Mouse (Mus musculus) midbrain, embryonic 14.5 days (tissue): Measurements from ENCODE around the gene Hoxb6. TPM values are rescaled to one million over a fixed set of nuclear protein-coding genes. Genes with fewer than 3 reads are reported as not detected.

Experiments
- ATAC-seq: fragments of 200-750 bp; cut with Nextera tagmentation; 2 replicates; pipeline ENCODE4 v1.8.0; 2017; ENCODE audit warnings: moderate number of reproducible peaks, moderate library complexity; ENCODE audit not compliant: low FRiP score, low TSS enrichment
- DNase-seq: peaks from one replicate; pipeline ENCODE4 v3.0.0-alpha.2; 2015
- H3K27ac ChIP-seq: fragments of 300-500 bp; sonication (generic); replicated peaks from 2 replicates; pipeline ENCODE4 v1.5.1; 2014; ENCODE audit warnings: mild to moderate bottlenecking, low read depth, low read length, moderate library complexity
- H3K27me3 ChIP-seq: fragments of 300-500 bp; sonication (generic); 2 replicates; pipeline ENCODE4 v1.6.1; 2014; ENCODE audit warnings: low read length, control low read depth, mixed read lengths; ENCODE audit not compliant: control insufficient read depth, insufficient read depth
- H3K36me3 ChIP-seq: fragments of 300-500 bp; sonication (generic); 2 replicates; pipeline ENCODE4 v1.6.1; 2014; ENCODE audit warnings: low read length, control low read depth; ENCODE audit not compliant: control insufficient read depth, insufficient read depth
- H3K4me1 ChIP-seq: fragments of 300-500 bp; sonication (generic); 2 replicates; pipeline ENCODE4 v1.6.1; 2014; ENCODE audit warnings: mild to moderate bottlenecking, antibody characterized with exemption, low read length, control low read depth; ENCODE audit not compliant: control insufficient read depth, insufficient read depth
- H3K4me2 ChIP-seq: fragments of 300-500 bp; sonication (generic); 2 replicates; pipeline ENCODE4 v1.6.1; 2014; ENCODE audit warnings: mild to moderate bottlenecking, low read length, moderate library complexity
- H3K4me3 ChIP-seq: fragments of 300-500 bp; sonication (generic); replicated peaks from 2 replicates; pipeline ENCODE4 v1.5.1; 2014; ENCODE audit warnings: low read depth, low read length
- H3K9ac ChIP-seq: fragments of 300-500 bp; sonication (generic); replicated peaks from 2 replicates; pipeline ENCODE4 v1.6.1; 2014; ENCODE audit warnings: mild to moderate bottlenecking, low read length, moderate library complexity
- H3K9me3 ChIP-seq: fragments of 300-500 bp; sonication (generic); 2 replicates; pipeline ENCODE4 v1.6.1; 2016; ENCODE audit warnings: low read length, control low read depth, mixed read lengths; ENCODE audit not compliant: control insufficient read depth
- WGBS: fragments of 180-500 bp; shearing (Covaris S2); extraction: QIAGEN DNeasy Blood & Tissue Kit; methylation state at CpG from one replicate; pipeline ENCODE4 v1.1.7; 2014; 5-methylcytosine and 5-hydroxymethylcytosine counted together
- polyA plus RNA-seq: library from polyadenylated mRNA; unstranded; fragments of >200 nt; fragmentation: Nextera tagmentation; extraction: Ambion mirVana; gene quantifications from 2 replicates; pipeline ENCODE4 v1.2.1, GENCODE M21; 2014

The Hoxb6 gene
- polyA plus RNA-seq, 1 experiment from 2014 or later, result not detected

GRCm38 (mm10) chr11:96342576-96342930 is 50.3 kb downstream of the Hoxb6 start:
- Histone ChIP-seq H3K27me3 (peaks cover 95% of the 10 kb centered on the region), H3K9me3 (no peaks in the 10 kb centered on the region), H3K4me1 (no peaks in the 10 kb centered on the region), H3K9ac (no peak overlapping the region), H3K27ac (no peak overlapping the region), H3K36me3 (no peaks in the 10 kb centered on the region), H3K4me2 (no peak overlapping the region), H3K4me3 (no peak overlapping the region)
- ATAC-seq (no peak), DNase-seq (no peak)
- 1% methylated on average over 4 of the region's 4 CpGs for WGBS

DNA sequence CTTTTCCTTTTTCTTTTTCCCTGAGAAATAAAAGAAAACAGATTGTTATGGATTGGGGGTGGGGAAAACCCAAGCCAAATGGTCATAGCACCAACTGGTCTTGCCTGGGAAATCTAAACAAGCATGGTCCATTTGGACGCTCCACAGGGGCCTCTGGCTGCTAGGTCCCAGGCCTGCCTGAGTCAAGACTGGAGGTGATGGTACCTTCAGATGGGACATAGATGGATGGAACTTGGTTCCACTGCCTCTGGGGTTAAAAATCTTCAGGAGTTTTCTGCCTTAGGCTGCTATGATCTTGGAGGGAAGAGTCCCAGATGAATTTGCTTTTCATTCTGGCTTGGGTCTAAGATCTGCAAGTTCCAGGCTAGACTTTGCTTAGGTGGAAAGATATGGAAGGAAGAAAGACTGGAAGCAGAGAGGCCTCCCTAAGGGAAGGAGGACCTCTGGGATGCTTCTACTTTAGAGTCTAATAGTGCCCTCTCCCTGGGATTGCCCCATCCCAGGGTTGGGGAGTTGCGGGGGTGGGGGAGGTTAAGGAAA is 51.0 kb downstream of the Hoxb6 start:
- Histone ChIP-seq H3K4me3 (no peak overlapping the region), H3K9ac (no peak overlapping the region), H3K4me1 (no peaks in the 10 kb centered on the region), H3K9me3 (no peaks in the 10 kb centered on the region), H3K27ac (no peak overlapping the region), H3K4me2 (no peak overlapping the region), H3K27me3 (peaks cover 95% of the 10 kb centered on the region), H3K36me3 (no peaks in the 10 kb centered on the region)
- WGBS, result 6% methylated on average over 2 of the region's 2 CpGs
- ATAC-seq (no peak), DNase-seq (no peak)

DNA sequence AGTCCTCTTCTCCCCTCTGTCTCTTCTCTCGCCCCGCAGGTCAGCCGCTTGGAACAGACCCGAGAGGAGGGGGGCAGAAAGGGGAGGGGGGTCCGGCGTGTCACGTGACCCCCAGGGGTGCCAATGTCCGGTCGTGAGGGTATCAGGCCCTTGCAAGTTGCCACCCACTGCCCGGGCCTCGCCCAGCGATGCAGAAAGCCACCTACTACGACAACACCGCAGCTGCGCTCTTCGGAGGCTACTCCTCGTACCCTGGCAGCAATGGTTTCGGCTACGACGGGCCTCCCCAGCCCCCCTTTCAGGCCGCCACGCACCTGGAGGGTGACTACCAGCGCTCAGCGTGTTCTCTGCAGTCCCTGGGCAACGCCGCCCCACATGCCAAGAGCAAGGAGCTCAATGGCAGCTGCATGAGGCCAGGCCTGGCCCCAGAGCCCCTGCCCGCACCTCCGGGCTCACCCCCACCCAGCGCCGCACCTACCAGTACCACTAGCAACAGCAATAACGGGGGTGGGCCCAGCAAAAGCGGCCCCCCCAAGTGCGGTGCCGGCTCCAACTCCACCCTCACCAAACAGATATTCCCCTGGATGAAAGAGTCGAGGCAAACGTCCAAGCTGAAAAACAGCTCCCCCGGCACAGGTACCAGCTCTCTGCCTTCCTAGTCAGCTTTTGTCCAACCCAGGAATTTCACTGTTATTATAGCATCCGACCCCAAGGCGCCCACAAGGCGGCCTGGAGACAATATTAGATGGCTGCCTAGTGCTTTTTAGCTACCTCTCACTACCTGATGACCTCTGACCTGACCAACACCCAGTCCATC is 52.0 kb downstream of the Hoxb6 start:
- Histone ChIP-seq H3K9ac (no peak overlapping the region), H3K4me3 (no peak overlapping the region)

DNA sequence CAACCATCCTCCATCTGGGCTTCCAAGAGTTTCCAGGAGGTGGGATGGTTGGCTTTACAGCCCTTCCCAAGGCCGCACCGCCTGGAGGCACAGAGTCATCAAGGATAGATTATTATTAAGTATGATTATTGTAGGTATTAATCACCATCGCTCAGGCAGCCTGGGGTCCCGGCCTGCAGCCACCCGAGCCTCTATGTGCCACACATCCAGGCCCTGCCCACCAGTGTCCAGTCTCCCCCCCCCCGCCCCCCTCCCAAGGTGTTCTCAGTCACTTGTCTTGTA is 52.5 kb downstream of the Hoxb6 start:
- Histone ChIP-seq H3K27me3 (peaks cover 95% of the 10 kb centered on the region), H3K36me3 (no peaks in the 10 kb centered on the region), H3K4me2 (no peak overlapping the region), H3K9me3 (no peaks in the 10 kb centered on the region), H3K4me3 (no peak overlapping the region), H3K27ac (no peak overlapping the region), H3K9ac (no peak overlapping the region), H3K4me1 (no peaks in the 10 kb centered on the region)
- ATAC-seq (no peak), DNase-seq (no peak)
- WGBS, result under 1% methylated on average over 6 of the region's 6 CpGs

More for the DNA sequence above, 52.0 kb downstream of the Hoxb6 start:
- no peak for DNase-seq
- H3K9me3 ChIP-seq, result no peaks in the 10 kb centered on the region
- no peak overlapping the region for H3K27ac ChIP-seq
- no peaks in the 10 kb centered on the region for H3K36me3 ChIP-seq
- WGBS, result 2% methylated on average over 39 of the region's 40 CpGs
- peaks cover 95% of the 10 kb centered on the region for H3K27me3 ChIP-seq
- H3K4me2 ChIP-seq, result no peak overlapping the region
- ATAC-seq, result no peak
- H3K4me1 ChIP-seq, result no peaks in the 10 kb centered on the region

GRCm38 (mm10) chr11:96345220-96345892 is 53.1 kb downstream of the Hoxb6 start:
- Histone ChIP-seq H3K9ac (no peak overlapping the region), H3K27ac (no peak overlapping the region), H3K27me3 (peaks cover 95% of the 10 kb centered on the region), H3K4me3 (no peak overlapping the region), H3K9me3 (no peaks in the 10 kb centered on the region), H3K4me1 (no peaks in the 10 kb centered on the region), H3K36me3 (no peaks in the 10 kb centered on the region), H3K4me2 (no peak overlapping the region)
- no peak for DNase-seq
- WGBS, result under 1% methylated on average over 56 of the region's 56 CpGs
- no peak for ATAC-seq

GRCm38 (mm10) chr11:96345893-96346806 is 53.9 kb downstream of the Hoxb6 start:
- H3K27ac ChIP-seq, result no peak overlapping the region
- peaks cover 96% of the 10 kb centered on the region for H3K27me3 ChIP-seq
- H3K4me1 ChIP-seq, result no peaks in the 10 kb centered on the region
- no peak overlapping the region for H3K4me2 ChIP-seq
- WGBS, result 1% methylated on average over 45 of the region's 45 CpGs
- H3K4me3 ChIP-seq, result no peak overlapping the region
- H3K9ac ChIP-seq, result no peak overlapping the region
- ATAC-seq (no peak), DNase-seq (no peak)
- no peaks in the 10 kb centered on the region for H3K9me3 ChIP-seq
- H3K36me3 ChIP-seq, result no peaks in the 10 kb centered on the region

GRCm38 (mm10) chr11:96346916-96347520 is 54.7 kb downstream of the Hoxb6 start:
- Histone ChIP-seq H3K4me3 (no peak overlapping the region), H3K36me3 (no peaks in the 10 kb centered on the region), H3K27ac (no peak overlapping the region), H3K9ac (no peak overlapping the region), H3K4me2 (no peak overlapping the region), H3K27me3 (peaks cover 97% of the 10 kb centered on the region), H3K4me1 (no peaks in the 10 kb centered on the region), H3K9me3 (no peaks in the 10 kb centered on the region)
- DNase-seq, result no peak
- WGBS, result 7% methylated on average over 5 of the region's 5 CpGs
- ATAC-seq, result no peak

- ATAC-seq, result no peak
- Histone ChIP-seq H3K9ac (no peak overlapping the region), H3K27ac (no peak overlapping the region), H3K36me3 (no peaks in the 10 kb centered on the region), H3K9me3 (no peaks in the 10 kb centered on the region), H3K4me1 (no peaks in the 10 kb centered on the region), H3K27me3 (peaks cover 98% of the 10 kb centered on the region), H3K4me3 (no peak overlapping the region), H3K4me2 (no peak overlapping the region)
- DNase-seq, result no peak
- WGBS, result 8% methylated on average over 4 of the region's 4 CpGs
These were observed 55.4 kb downstream of the Hoxb6 start for GRCm38 (mm10) chr11:96347717-96348116.
